Mouse (Mus musculus) ES-Bruce4 (cell line): ENCODE data around the gene Abca2.

ENCODE experiments used
- CTCF ChIP-seq: IDR thresholded peaks from one replicate; pipeline ENCODE4 v1.8.1; 2011; ENCODE audit warnings: low read depth, low read length
- EP300 ChIP-seq: IDR thresholded peaks from 2 replicates; pipeline ENCODE4 v1.6.1; 2011; ENCODE audit warnings: low read depth, low read length; ENCODE audit not compliant: insufficient read depth
- POLR2A ChIP-seq: IDR thresholded peaks from one replicate; pipeline ENCODE4 v1.8.1; 2011; ENCODE audit warnings: low read length; ENCODE audit not compliant: insufficient read depth

DNA sequence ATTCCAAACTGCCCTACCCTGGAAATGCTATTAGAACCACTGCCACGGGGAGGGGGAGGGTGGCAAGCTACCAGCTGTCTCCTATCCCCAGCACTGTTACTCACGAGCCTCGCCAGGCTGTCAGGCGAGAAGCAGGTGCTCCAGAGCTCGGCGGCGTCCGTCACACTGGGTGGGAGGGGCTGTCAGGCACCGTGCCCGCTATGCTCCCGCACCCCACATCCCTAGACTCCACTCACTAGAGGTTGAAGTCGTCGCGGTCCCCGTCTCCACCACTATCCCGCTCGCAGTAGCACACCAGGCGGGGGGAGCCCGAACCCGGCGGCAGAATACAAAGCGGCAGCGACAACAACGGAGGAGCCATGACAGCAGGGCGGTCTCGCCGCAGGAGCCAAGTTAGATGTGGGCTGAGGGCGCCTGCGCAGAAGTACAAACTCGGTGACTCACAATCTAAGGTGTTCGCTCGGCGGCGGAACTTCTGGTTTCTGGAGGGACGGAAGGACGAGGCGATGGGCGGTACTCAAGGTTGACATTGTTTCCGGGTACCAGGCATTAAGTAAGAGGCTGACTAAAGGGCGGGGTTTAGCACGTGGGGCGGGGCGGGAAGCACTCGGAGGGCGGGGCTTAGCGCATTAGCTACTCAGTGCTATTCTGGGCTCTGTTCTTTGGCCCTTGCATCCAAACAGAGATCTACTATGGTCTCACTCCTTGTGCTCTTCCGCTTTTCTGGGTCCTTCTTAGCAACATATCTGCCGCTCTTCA is 32.2 kb downstream of the Abca2 start, which contains the start of gene Paxx:
- TF ChIP-seq CTCF: no peak
- TF ChIP-seq POLR2A: no peak
- TF ChIP-seq EP300: no peak
